Mouse (Mus musculus): ENCODE results near the gene Zfp120.
A peak's percentile ranks its signal among the peaks of the same experiment; 100 is the strongest.
"Not testable (repeated sequence)": the region's sequence is repeated elsewhere in the genome, so short reads cannot be mapped to it uniquely, and the experiment has no call there.

The Zfp120 gene

GRCm38 (mm10) chr2:150136435-150136897, at the start of gene Zfp120:
Zfp120 (minus strand) TSS chr2:150136708.
- DNase-seq (ENCODE audit: low spot score in 2 of 2), result peak; percentile 70 to 86

GRCm38 (mm10) chr2:150181570-150181999, 45.1 kb upstream of the Zfp120 start, which contains the start of gene Gm14139:
Gm14139 (plus strand) TSS chr2:150181755.
- DNase-seq (ENCODE audit: low spot score in 2 of 2), result not testable (repeated sequence)

- DNase-seq (ENCODE audit: low spot score in 2 of 2), result not testable (repeated sequence)
Measured at GRCm38 (mm10) chr2:150181046-150181445, 44.5 kb upstream of the Zfp120 start.

GRCm38 (mm10) chr2:150179579-150179978, 43.1 kb upstream of the Zfp120 start, which contains the start of gene Gm10770:
Gm10770 (minus strand) TSS chr2:150179679.
- DNase-seq (ENCODE audit: low spot score in 2 of 2), result not testable (repeated sequence)

GRCm38 (mm10) chr2:150173833-150174232, 37.3 kb upstream of the Zfp120 start:
- no peak for DNase-seq (ENCODE audit: low spot score in 2 of 2)

- no peak for DNase-seq (ENCODE audit: low spot score in 2 of 2)
Measured at GRCm38 (mm10) chr2:150166703-150167102, 30.2 kb upstream of the Zfp120 start.

- no peak for DNase-seq (ENCODE audit: low spot score in 2 of 2)
Measured at GRCm38 (mm10) chr2:150132773-150133172, 3.7 kb downstream of the Zfp120 start.

GRCm38 (mm10) chr2:150132002-150132401, 4.5 kb downstream of the Zfp120 start:
- not testable (repeated sequence) for DNase-seq (ENCODE audit: low spot score in 2 of 2)

GRCm38 (mm10) chr2:150111247-150111912, 25.1 kb downstream of the Zfp120 start:
- DNase-seq (ENCODE audit: low spot score in 2 of 2), result no peak

GRCm38 (mm10) chr2:150099618-150100017, 36.9 kb downstream of the Zfp120 start:
- not testable (repeated sequence) for DNase-seq (ENCODE audit: low spot score in 2 of 2)
